Mouse (Mus musculus) midbrain, embryonic 11.5 days (tissue): Measurements from ENCODE around the gene Rab11fip3. TPM values are rescaled to one million over a fixed set of nuclear protein-coding genes. Genes with fewer than 3 reads are reported as not detected.
"Not testable (repeated sequence)": the region's sequence is repeated elsewhere in the genome, so short reads cannot be mapped to it uniquely, and the experiment has no call there.

Source experiments
- ATAC-seq: fragments of 200-750 bp; cut with Nextera tagmentation; 2 replicates; pipeline ENCODE4 v1.8.0; 2017; ENCODE audit warnings: moderate TSS enrichment, moderate library complexity; ENCODE audit not compliant: low FRiP score
- DNase-seq: peaks from one replicate; pipeline ENCODE4 v3.0.0; 2015; ENCODE audit warnings: low spot score; ENCODE audit errors: missing footprints
- H3K27ac ChIP-seq: fragments of 300-500 bp; sonication (generic); 2 replicates; pipeline ENCODE4 v1.5.1; 2014; ENCODE audit warnings: low read depth, low read length
- H3K27me3 ChIP-seq: fragments of 300-500 bp; sonication (generic); 2 replicates; pipeline ENCODE4 v1.6.1; 2014; ENCODE audit warnings: mild to moderate bottlenecking, low read length, moderate library complexity, mixed read lengths; ENCODE audit not compliant: control insufficient read depth, insufficient read depth
- H3K36me3 ChIP-seq: fragments of 300-500 bp; sonication (generic); 2 replicates; pipeline ENCODE4 v1.6.1; 2014; ENCODE audit warnings: mild to moderate bottlenecking, low read length, moderate library complexity, mixed read lengths; ENCODE audit not compliant: control insufficient read depth, insufficient read depth
- H3K4me1 ChIP-seq: fragments of 300-500 bp; sonication (generic); 2 replicates; pipeline ENCODE4 v1.6.1; 2014; ENCODE audit warnings: low read length; ENCODE audit not compliant: control insufficient read depth, insufficient read depth
- H3K4me2 ChIP-seq: fragments of 300-500 bp; sonication (generic); 2 replicates; pipeline ENCODE4 v1.6.1; 2014; ENCODE audit warnings: mild to moderate bottlenecking, moderate library complexity
- H3K4me3 ChIP-seq: fragments of 300-500 bp; sonication (generic); 2 replicates; pipeline ENCODE4 v1.5.1; 2014; ENCODE audit warnings: low read depth, low read length
- H3K9ac ChIP-seq: fragments of 300-500 bp; sonication (generic); 2 replicates; pipeline ENCODE4 v1.6.1; 2014; ENCODE audit warnings: low read length
- H3K9me3 ChIP-seq: fragments of 300-500 bp; sonication (generic); 2 replicates; pipeline ENCODE4 v1.6.1; 2016; ENCODE audit warnings: low read length; ENCODE audit not compliant: control insufficient read depth
- WGBS: fragments of 180-500 bp; shearing (Covaris S2); extraction: QIAGEN DNeasy Blood & Tissue Kit; methylation state at CpG from one replicate; pipeline ENCODE4 v1.1.7; 2014; 5-methylcytosine and 5-hydroxymethylcytosine counted together
- polyA plus RNA-seq: library from polyadenylated mRNA; unstranded; fragments of >200 nt; fragmentation: Nextera tagmentation; extraction: Ambion mirVana; gene quantifications from 2 replicates; pipeline ENCODE4 v1.2.1, GENCODE M21; 2014

Gene Rab11fip3
- polyA plus RNA-seq, 1 experiment from 2014 or later = 18.2 TPM

DNA sequence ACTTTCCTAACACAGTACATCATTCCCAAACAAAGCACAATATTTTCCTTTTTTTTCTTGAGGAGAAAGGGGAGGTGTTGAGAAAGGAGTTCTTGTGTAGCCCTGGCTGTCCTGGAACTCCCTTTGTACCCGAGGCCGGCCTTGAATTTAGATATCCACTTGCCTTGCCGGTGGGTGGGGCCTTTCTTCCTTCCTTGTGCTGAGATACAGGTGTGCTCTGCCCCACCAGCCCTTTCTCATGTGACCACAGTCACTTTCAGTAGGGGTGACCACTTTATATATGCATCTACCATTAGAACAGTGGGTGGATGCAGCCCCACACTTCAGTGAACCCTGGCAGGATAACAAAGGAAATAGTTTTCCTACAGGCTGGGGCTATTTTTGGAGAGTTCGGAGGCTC is 42.4 kb upstream of the Rab11fip3 start:
- no peaks in the 10 kb centered on the region for H3K36me3 ChIP-seq
- no peak overlapping the region for H3K4me3 ChIP-seq
- DNase-seq (no peak), ATAC-seq (no peak)
- no peak overlapping the region for H3K9ac ChIP-seq
- WGBS = 23% methylated on average over 4 of the region's 4 CpGs
- no peak overlapping the region for H3K27ac ChIP-seq
- no peak overlapping the region for H3K4me2 ChIP-seq
- H3K27me3 ChIP-seq = peaks cover 42% of the 10 kb centered on the region
- H3K9me3 ChIP-seq = no peaks in the 10 kb centered on the region
- H3K4me1 ChIP-seq = peaks cover 13% of the 10 kb centered on the region

DNA sequence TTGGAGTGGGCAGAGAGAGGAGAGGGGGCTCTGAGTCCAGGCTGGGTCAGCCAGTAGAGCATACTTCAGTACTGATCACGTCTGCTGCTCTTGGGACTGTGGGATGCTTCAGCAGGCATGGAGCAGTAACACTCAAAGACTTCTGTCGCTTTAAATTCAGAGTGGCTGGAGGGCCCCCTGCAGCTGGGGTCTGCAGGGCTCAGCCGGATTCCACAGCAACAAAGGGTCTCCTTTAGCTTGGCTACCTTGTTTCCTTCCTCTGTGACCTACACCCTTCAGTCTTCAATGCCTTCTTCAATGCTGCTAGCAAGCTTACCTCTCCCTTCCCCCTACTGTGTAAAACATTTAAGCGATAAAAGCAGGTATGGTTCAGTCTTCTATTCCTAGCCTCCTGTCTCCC is 41.7 kb upstream of the Rab11fip3 start:
- Histone ChIP-seq H3K27ac (no peak overlapping the region), H3K36me3 (no peaks in the 10 kb centered on the region), H3K4me3 (no peak overlapping the region), H3K4me2 (no peak overlapping the region), H3K4me1 (peaks cover 13% of the 10 kb centered on the region), H3K9me3 (no peaks in the 10 kb centered on the region), H3K9ac (no peak overlapping the region), H3K27me3 (peaks cover 42% of the 10 kb centered on the region)
- ATAC-seq (no peak), DNase-seq (no peak)
- 4% methylated on average over 4 of the region's 4 CpGs for WGBS

GRCm38 (mm10) chr17:26110156-26110555 is 40.8 kb upstream of the Rab11fip3 start:
- DNase-seq = no peak
- Histone ChIP-seq H3K27me3 (peaks cover 33% of the 10 kb centered on the region), H3K4me1 (peaks cover 13% of the 10 kb centered on the region), H3K9ac (no peak overlapping the region), H3K36me3 (no peaks in the 10 kb centered on the region), H3K4me2 (no peak overlapping the region), H3K27ac (no peak overlapping the region), H3K4me3 (no peak overlapping the region), H3K9me3 (no peaks in the 10 kb centered on the region)
- no peak for ATAC-seq
- WGBS = 16% methylated on average over 4 of the region's 4 CpGs

GRCm38 (mm10) chr17:26105619-26106018 is 36.3 kb upstream of the Rab11fip3 start:
- no peaks in the 10 kb centered on the region for H3K36me3 ChIP-seq
- H3K9ac ChIP-seq = no peak overlapping the region
- H3K27ac ChIP-seq = no peak overlapping the region
- 73% methylated on average over 4 of the region's 4 CpGs for WGBS
- no peaks in the 10 kb centered on the region for H3K9me3 ChIP-seq
- ATAC-seq (no peak), DNase-seq (no peak)
- H3K27me3 ChIP-seq = no peaks in the 10 kb centered on the region; the same call in 1 of the 2 replicates
- H3K4me3 ChIP-seq = no peak overlapping the region
- H3K4me2 ChIP-seq = no peak overlapping the region
- H3K4me1 ChIP-seq = peaks cover under 1% of the 10 kb centered on the region

- ATAC-seq (no peak), DNase-seq (peak; percentile 79)
- Histone ChIP-seq H3K4me3 (no peak overlapping the region), H3K4me2 (no peak overlapping the region), H3K9me3 (no peaks in the 10 kb centered on the region), H3K27me3 (no peaks in the 10 kb centered on the region), H3K4me1 (no peaks in the 10 kb centered on the region), H3K9ac (no peak overlapping the region), H3K36me3 (no peaks in the 10 kb centered on the region), H3K27ac (no peak overlapping the region)
- WGBS = 26% methylated on average over 4 of the region's 4 CpGs
Observed at GRCm38 (mm10) chr17:26101478-26101877, 32.1 kb upstream of the Rab11fip3 start.

DNA sequence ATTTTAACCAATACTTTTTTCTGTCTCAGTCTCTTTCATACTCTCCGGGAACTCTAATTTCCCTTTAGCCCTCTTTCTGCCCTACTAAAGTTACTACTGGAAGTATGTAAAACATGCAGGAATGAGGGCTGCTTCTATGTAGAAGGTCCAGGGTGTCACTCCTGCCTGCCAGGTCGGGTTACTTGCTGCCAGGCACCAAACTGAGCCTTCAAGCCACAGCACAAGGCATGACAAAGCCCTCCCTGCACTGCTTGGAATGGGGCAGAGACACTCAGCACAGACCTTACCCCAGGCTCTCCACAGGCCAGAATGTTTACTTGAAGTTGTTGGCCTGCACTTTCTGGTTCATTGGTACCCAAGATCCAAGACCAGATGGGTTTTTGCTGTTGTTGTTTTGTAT is 30.8 kb upstream of the Rab11fip3 start:
- no peaks in the 10 kb centered on the region for H3K27me3 ChIP-seq
- DNase-seq = peak; percentile 64
- 0 out of 2 replicates have a peak, but pooled peaks cover 2% of the 10 kb centered on the region for H3K4me1 ChIP-seq
- no peak overlapping the region for H3K27ac ChIP-seq
- no peak for ATAC-seq
- no peaks in the 10 kb centered on the region for H3K36me3 ChIP-seq
- no peak overlapping the region for H3K4me3 ChIP-seq
- H3K9ac ChIP-seq = no peak overlapping the region
- no peak overlapping the region for H3K4me2 ChIP-seq
- 36% methylated on average over 2 of the region's 2 CpGs for WGBS
- H3K9me3 ChIP-seq = no peaks in the 10 kb centered on the region

DNA sequence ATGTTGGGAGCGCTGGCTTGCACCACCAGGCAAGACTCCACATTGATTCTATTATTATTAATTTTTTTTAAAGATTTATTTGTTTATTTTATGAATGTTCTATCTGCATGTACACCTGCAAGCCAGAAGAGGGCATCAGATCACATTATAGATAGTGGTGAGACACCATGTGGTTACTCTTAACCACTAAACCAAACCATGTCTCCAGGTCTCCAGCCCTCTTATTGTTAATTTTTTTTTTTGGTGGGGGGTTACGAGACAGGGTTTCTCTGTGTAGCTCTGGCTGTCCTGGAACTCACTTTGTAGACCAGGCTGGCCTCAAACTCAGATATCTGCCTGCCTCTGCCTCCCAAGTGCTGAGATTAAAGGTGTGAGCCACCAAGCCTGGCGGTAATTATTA is 30.0 kb upstream of the Rab11fip3 start:
- 66% methylated on average over 3 of the region's 3 CpGs for WGBS
- H3K4me1 ChIP-seq, H3K27me3 ChIP-seq, H3K4me3 ChIP-seq, H3K4me2 ChIP-seq, H3K9me3 ChIP-seq, H3K9ac ChIP-seq, H3K27ac ChIP-seq, H3K36me3 ChIP-seq, ATAC-seq: not testable (repeated sequence)
- peak; percentile 81 for DNase-seq

DNA sequence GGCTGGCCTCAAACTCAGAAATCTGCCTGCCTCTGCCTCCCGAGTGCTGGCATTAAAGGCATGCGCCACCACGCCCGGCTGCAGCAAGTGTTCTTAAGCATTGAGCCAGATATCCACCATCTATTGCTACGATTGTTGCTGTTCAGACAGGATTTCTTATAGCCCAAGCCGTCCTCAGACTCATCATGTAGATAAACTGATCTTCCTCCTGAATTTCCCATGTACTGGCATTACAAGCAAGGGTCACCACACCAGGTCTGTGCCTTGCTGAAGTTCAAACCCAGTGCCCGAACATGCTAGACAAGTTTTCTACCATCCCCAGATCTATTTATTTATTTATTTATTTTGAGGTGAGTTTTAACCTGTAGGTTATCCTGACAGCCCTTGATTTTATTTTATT is 29.1 kb upstream of the Rab11fip3 start:
- DNase-seq (peak; percentile 84), ATAC-seq (no peak)
- no peak overlapping the region for H3K4me3 ChIP-seq
- H3K4me2 ChIP-seq = no peak overlapping the region
- no peak overlapping the region for H3K9ac ChIP-seq
- H3K27ac ChIP-seq = no peak overlapping the region
- peaks cover 8% of the 10 kb centered on the region; the same call in 1 of the 2 replicates for H3K4me1 ChIP-seq
- H3K27me3 ChIP-seq = no peaks in the 10 kb centered on the region
- H3K9me3 ChIP-seq = no peaks in the 10 kb centered on the region
- no peaks in the 10 kb centered on the region for H3K36me3 ChIP-seq
- WGBS = 90% methylated on average over 7 of the region's 7 CpGs

DNA sequence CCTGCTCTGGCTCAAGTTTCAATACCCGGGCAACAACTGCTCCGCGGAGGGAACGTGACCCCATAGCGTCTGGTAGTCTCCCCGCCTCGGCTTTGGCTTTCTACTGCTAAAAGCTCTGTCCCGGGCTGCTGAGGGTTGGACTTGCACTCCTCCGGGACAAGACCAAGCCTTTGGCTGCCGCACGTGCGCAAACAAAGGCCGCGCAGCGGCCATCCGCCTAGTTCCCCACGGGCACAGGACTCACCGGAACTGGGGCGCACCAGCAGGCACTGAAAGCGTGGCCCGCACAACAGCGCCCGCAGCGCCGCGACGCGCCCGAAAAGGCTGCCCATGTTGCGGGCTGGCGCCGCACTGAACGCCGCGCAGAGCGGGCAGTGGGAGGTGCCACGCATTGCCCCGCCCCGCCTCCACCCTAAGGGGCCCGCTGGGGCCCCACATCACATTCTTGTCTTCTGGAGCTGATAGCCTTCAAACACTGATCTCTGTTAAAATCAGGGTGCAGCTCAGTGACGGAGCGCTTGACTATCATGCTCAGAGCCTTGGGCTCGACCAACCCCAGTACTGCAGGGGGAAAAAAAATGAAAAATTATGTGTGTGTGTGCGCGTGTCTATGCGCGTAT is 25.9 kb upstream of the Rab11fip3 start, which contains the start of gene Nme4:
Nme4 (minus strand) TSS at position 482 of the 620 bp plus-strand sequence.
- Histone ChIP-seq H3K4me3 (peak within 1 kb of the TSS; percentile 60), H3K27me3 (no peaks in the 10 kb centered on the region), H3K9me3 (no peaks in the 10 kb centered on the region), H3K4me2 (peak within 1 kb of the TSS; percentile 78), H3K9ac (peak within 1 kb of the TSS; percentile 90), H3K4me1 (peaks cover 8% of the 10 kb centered on the region; the same call in 1 of the 2 replicates), H3K36me3 (no peaks in the 10 kb centered on the region), H3K27ac (no peak within 1 kb of the TSS; the same call in 1 of the 2 replicates)
- ATAC-seq (peak; percentile 73), DNase-seq (peak; percentile 98)
- WGBS = 4% methylated on average over 47 of the region's 47 CpGs
